Mouse (Mus musculus): ENCODE data around the gene Ceacam1.
"Not testable (repeated sequence)": the region's sequence is repeated elsewhere in the genome, so short reads cannot be mapped to it uniquely, and the experiment has no call there.

Gene Ceacam1

GRCm38 (mm10) chr7:25439978-25440815 is 37.2 kb downstream of the Ceacam1 start:
- no peak for DNase-seq (ENCODE audit: low read depth, low spot score)

GRCm38 (mm10) chr7:25439124-25439822 is 38.1 kb downstream of the Ceacam1 start:
- DNase-seq (ENCODE audit: low read depth, low spot score) = no peak

DNA sequence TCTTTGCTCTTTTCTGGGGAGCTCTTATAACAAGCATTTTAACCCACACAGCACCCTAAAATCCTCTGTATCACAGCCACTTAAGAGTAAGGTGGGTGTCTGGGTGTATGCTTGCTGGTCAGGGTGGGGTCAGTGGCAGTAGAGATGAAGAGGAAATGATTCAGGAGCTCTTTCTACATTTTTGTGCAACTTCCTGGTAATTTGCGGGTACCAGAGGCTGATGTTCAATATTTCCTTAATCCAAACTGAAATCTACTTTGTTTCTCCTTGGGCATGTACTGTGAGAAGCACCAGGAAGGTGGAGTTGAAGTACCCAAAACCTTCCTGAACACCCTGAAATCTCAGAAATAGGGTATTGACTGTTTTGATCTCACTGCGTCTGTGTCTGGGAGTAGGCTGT is 40.7 kb downstream of the Ceacam1 start:
- DNase-seq (ENCODE audit: low read depth, low spot score) = no peak

DNA sequence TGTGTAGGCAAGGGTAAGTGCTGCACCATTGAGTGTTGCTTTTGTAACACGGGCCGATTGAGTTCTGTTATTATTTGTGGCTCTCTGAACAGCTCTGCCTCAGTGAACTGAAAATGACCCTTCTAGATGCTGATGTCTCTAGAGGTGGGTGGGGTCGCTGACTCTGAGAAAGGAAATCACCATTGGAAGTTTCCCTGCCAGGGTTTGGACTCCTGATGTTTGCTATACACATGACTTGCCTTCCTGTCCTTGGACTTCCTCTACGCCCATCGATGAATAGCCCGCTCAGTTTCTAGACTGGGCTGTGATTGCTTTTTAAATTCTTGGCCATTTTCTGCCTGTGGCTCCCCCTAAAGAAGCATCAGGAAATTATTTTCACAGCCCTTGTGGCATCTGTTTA is 41.2 kb downstream of the Ceacam1 start:
- peak; percentile 69 for DNase-seq (ENCODE audit: low read depth, low spot score)

DNA sequence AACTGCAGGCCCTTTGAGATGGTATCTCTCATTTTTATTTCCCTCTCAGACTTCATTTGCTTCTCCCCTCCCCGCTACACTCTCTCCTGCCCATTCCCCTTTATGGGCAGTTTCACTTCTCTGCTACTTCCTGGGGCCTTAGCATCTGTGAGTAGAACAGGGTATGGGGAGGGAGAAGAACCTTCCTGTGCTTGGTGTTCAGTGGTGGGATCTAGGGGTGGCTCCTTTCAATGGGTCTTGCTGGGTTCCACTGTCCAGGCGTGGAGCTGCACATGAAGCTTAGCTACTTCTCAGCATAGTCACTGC is 41.9 kb downstream of the Ceacam1 start:
- no peak for DNase-seq (ENCODE audit: low read depth, low spot score)

DNA sequence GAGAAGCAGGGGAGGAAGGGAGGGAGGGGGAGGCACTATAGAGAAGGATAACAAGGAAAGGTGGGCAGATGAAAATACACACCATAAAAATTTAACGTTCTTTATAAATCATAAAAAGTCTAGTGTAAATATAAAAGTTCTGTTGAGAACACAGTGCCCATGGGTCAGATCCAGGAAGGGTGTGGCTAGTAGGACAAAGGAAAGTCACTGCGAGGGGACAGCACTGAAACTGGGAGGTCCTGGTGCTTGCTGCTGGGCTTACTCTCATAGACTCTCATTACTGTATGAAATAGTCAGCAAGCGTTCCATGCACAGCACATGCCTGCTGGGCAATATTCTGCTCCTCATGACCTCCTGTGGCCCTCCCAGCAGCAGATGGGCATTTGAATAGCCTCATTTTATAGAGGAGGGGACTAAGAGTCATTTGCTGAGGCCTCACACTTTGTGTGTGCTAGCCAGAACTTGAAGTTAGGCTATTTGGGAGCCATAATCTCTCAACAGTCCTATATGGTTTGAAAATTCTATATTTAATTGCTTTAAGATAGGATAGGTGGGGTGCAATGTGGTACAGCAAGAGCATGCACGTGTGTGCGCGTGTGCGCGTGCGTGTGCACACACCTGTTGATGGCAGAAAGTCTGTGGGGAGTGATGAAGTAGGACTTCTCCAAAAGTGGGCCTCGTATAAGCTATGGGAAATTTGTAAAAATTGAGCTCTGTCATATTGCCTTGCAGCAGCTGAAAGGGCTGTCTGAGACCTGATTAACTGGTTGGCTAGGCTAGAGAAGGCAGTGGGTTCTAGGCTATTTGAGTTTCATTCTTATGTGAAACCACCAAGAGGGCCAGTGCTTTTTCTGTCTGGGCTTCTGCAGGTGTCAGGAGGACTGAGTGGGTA is 42.5 kb downstream of the Ceacam1 start:
- no peak for DNase-seq (ENCODE audit: low read depth, low spot score)

GRCm38 (mm10) chr7:25433781-25434560 is 43.4 kb downstream of the Ceacam1 start:
- DNase-seq (ENCODE audit: low read depth, low spot score) = no peak

GRCm38 (mm10) chr7:25433007-25433541 is 44.3 kb downstream of the Ceacam1 start:
- DNase-seq (ENCODE audit: low read depth, low spot score) = peak; percentile 98

- DNase-seq (ENCODE audit: low read depth, low spot score) = no peak
Observed at GRCm38 (mm10) chr7:25432381-25432780, 45.0 kb downstream of the Ceacam1 start.

DNA sequence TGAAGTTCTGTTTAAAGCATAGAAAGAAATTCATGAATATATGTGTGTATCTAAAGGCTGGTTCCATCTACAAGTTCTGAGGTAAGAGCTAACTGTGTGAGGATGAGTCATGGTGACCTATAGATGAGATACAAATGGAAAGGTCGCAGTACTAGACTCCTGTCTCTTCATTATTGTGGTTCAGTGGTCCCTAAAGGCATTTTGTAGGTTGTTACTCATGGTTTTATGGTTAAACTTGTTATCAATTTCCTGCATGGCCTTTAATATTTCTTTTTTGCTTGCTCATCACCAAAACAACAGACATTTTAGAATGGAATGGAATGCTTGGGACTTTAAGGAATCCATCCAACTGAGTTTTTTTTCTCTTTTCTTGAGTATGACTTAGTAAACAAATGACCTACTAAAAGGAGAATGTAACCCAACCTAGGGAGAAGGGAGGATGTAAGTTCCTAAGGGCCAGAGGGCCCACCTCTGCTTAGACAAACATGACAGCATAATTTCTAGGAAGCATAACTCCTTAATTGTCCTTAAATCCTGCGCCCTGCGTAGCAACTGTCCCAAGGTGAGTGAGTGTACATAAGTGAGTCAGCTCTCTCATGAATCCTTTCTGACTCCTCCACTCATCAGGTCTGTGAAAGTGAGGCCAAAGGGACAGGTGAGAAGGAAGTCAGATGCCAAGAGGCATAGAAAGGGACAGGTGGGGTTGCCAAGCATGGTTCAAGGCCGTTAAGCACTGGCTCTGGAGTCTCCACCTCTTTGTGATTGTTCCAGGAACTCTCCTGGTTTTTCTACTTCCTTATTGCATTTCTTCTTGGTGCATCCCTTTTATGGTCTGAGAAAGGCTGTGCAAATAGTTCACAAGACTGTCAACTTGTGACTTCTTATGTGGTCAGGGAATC is 47.3 kb downstream of the Ceacam1 start:
- DNase-seq (ENCODE audit: low read depth, low spot score) = no peak

DNA sequence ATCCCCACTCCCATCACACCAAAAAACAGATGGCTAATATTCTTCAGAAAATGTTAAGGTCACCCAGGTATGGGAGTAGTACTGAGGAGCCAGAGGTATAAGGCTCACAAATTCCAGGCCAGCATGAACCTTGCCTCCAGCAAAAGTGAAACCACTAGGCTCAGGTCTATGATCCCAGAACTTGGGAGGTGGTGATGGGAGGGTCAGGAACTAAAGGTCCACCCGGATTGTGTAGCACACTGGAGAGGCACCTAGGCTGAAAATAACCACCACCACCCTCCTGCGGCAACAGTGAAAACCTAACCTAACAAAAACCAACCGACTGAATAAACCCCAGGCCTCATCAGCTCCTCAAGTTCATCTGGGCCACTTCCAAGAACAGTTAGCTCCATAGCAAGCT is 49.1 kb downstream of the Ceacam1 start:
- no peak for DNase-seq (ENCODE audit: low read depth, low spot score)

DNA sequence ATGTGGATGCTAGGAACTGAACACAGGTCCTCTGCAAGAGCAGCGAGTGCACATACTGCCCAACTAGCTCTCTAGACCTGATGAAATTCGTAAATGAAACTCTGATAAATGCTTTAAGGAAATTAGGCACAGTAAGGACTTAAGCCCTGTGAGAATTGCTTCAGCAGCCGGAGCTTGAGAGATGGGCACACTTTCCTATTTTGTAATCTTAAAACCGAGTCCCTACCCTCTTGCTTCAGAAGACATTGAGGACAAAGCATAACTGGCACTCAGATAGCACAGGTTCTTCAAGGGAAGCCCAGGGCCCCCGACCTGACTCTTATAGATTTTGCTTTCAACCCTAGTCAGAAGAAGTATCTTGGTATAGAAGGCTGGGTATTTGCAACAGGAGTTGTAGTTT is 50.3 kb downstream of the Ceacam1 start:
- DNase-seq (ENCODE audit: low read depth, low spot score) = no peak

DNA sequence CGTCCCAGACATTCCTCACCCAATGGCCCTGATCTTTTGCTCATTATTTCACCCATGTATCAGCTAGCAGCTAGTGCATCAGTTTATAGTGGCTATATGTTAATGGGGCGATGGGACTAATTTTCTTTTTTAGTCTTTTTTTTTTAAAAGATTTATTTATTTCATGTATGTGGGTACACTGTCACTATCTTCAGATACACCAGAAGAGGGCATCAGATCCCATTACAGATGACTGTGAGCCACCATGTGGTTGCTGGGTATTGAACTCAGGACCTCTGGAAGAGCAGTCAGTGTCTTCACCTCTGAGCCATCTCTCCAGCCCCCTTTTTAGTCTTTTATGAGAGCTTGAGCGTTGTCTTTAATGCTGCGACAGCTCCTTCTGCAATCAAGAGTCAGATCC is 51.0 kb downstream of the Ceacam1 start:
- DNase-seq (ENCODE audit: low read depth, low spot score) = not testable (repeated sequence)

- peak; percentile 90 for DNase-seq (ENCODE audit: low read depth, low spot score)
Observed at GRCm38 (mm10) chr7:25424429-25424828, 53.0 kb downstream of the Ceacam1 start.

GRCm38 (mm10) chr7:25422286-25422841 is 55.0 kb downstream of the Ceacam1 start:
- no peak for DNase-seq (ENCODE audit: low read depth, low spot score)

DNA sequence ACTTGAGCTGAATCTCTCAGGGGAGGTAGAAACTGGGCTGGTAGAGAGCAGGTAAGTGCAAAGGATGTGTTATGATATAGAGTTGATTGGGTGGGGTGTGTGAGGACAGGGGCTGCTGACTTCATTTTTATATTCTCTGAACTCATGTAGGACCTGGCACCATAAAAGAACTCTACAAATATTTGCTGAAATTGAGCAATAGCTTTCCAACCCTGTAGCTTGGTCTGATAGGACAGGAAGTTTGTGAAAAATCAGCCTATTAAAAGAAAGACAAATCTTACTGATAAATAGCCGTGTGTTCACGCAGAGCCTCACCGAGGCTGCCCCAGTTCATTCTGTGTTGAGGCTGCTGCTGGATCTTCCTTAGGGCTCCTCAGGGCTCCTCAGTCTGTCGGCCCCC is 57.5 kb downstream of the Ceacam1 start:
- no peak for DNase-seq (ENCODE audit: low read depth, low spot score)

GRCm38 (mm10) chr7:25419536-25419935 is 57.9 kb downstream of the Ceacam1 start:
- DNase-seq (ENCODE audit: low read depth, low spot score) = peak; percentile 90

GRCm38 (mm10) chr7:25417597-25417996 is 59.8 kb downstream of the Ceacam1 start:
- DNase-seq (ENCODE audit: low read depth, low spot score) = peak; percentile 61

GRCm38 (mm10) chr7:25412833-25413441 is 64.5 kb downstream of the Ceacam1 start, which contains the start of gene Cxcl17:
Cxcl17 (minus strand) TSS chr7:25412886.
- DNase-seq (ENCODE audit: low read depth, low spot score) = peak; percentile 79
